Mouse (Mus musculus) CH12.LX (cell line): ENCODE results near the gene Iqub. TPM values are rescaled to one million over a fixed set of nuclear protein-coding genes. Genes with fewer than 3 reads are reported as not detected.
A peak's percentile ranks its signal among the peaks of the same experiment; 100 is the strongest.

ENCODE experiments used
- DNase-seq: peaks from one replicate; pipeline ENCODE4 v3.0.0-alpha.2; 2013; ENCODE audit errors: extremely low read depth
- H3K27ac ChIP-seq: 2 replicates; pipeline ENCODE4 v1.5.1; 2012; ENCODE audit warnings: low read depth, mild to moderate bottlenecking, control low read depth, moderate library complexity; ENCODE audit not compliant: insufficient read depth
- H3K27me3 ChIP-seq: replicated peaks from 2 replicates; pipeline ENCODE3; 2012; ENCODE audit warnings: inconsistent platforms
- H3K36me3 ChIP-seq, 2 experiments: replicated peaks in 1 of 2; 2 replicates each; pipeline versions ENCODE3 to v1.6.1; 2012; ENCODE audit warnings: inconsistent platforms in 1 of 2, low read length in 1 of 2, mild to moderate bottlenecking in 1 of 2, mixed read lengths in 1 of 2, moderate library complexity in 1 of 2; ENCODE audit not compliant: control insufficient read depth in 1 of 2, insufficient read depth in 1 of 2
- H3K4me1 ChIP-seq, 2 experiments: 2 replicates each; pipeline ENCODE4 v1.6.1; 2012; ENCODE audit warnings: inconsistent platforms in 1 of 2, moderate library complexity in 1 of 2; ENCODE audit not compliant: insufficient read depth in 2 of 2, control insufficient read depth in 1 of 2
- H3K4me2 ChIP-seq: 2 replicates; pipeline ENCODE4 v1.6.1; 2012; ENCODE audit warnings: low read depth, mild to moderate bottlenecking, control low read depth; ENCODE audit not compliant: poor library complexity, insufficient read depth, severe bottlenecking
- H3K4me3 ChIP-seq, 3 experiments: fragments of 150-350 bp in 1 of 3; sonication (generic) in 1 of 3; replicated peaks in 1 of 3; 2 replicates each; pipeline versions ENCODE3 to v1.5.1; 2011 to 2012; ENCODE audit warnings: low read depth in 2 of 3, low read length in 2 of 3, mild to moderate bottlenecking in 2 of 3, moderate library complexity in 2 of 3, control low read depth in 1 of 3, improper control_type of control experiment in 1 of 3, inconsistent platforms in 1 of 3, mixed read lengths in 1 of 3; ENCODE audit not compliant: poor library complexity in 1 of 3
- H3K79me2 ChIP-seq: replicated peaks from 2 replicates; pipeline ENCODE4 v1.6.1; 2012; ENCODE audit warnings: mild to moderate bottlenecking, moderate library complexity; ENCODE audit not compliant: control insufficient read depth, poor library complexity, insufficient read depth, severe bottlenecking; ENCODE audit errors: extremely low read depth
- H3K9ac ChIP-seq: 2 replicates; pipeline ENCODE4 v1.6.1; 2012; ENCODE audit warnings: low read depth, mild to moderate bottlenecking, control low read depth, moderate library complexity; ENCODE audit not compliant: insufficient read depth
- H3K9me3 ChIP-seq: replicated peaks from 2 replicates; pipeline ENCODE3; 2012; ENCODE audit warnings: low read length, inconsistent platforms, mixed read lengths
- CHD2 ChIP-seq: IDR thresholded peaks from 2 replicates; pipeline ENCODE4 v1.6.1; 2011; ENCODE audit warnings: low read length, improper control_type of control experiment
- CTCF ChIP-seq, 2 experiments: IDR thresholded peaks in 1 of 2; conservative IDR thresholded peaks in 1 of 2; 2 replicates each; pipeline ENCODE4 v1.5.1; 2011 to 2012; ENCODE audit warnings: low read depth in 2 of 2, low read length in 2 of 2, improper control_type of control experiment in 1 of 2, inconsistent platforms in 1 of 2, mild to moderate bottlenecking in 1 of 2, moderate library complexity in 1 of 2
- E2F4 ChIP-seq: IDR thresholded peaks from 2 replicates; pipeline ENCODE4 v1.6.1; 2011; ENCODE audit warnings: low read depth, low read length, improper control_type of control experiment; ENCODE audit not compliant: insufficient replicate concordance
- ETS1 ChIP-seq: conservative IDR thresholded peaks from 2 replicates; pipeline ENCODE4 v1.6.1; 2012; ENCODE audit warnings: low read depth, mild to moderate bottlenecking, inconsistent platforms, low read length, improper control_type of control experiment, moderate library complexity
- GABPA ChIP-seq: IDR thresholded peaks from 2 replicates; pipeline ENCODE4 v1.6.1; 2012; ENCODE audit warnings: low read depth, low read length, improper control_type of control experiment, inconsistent platforms; ENCODE audit not compliant: insufficient replicate concordance
- JUN ChIP-seq: IDR thresholded peaks from 2 replicates; pipeline ENCODE4 v1.6.1; 2011; ENCODE audit warnings: low read depth, mild to moderate bottlenecking, low read length, improper control_type of control experiment, moderate library complexity; ENCODE audit not compliant: insufficient read depth
- JUND ChIP-seq: conservative IDR thresholded peaks from 2 replicates; pipeline ENCODE4 v1.6.1; 2011; ENCODE audit warnings: low read depth, low read length, improper control_type of control experiment
- MAX ChIP-seq: IDR thresholded peaks from 2 replicates; pipeline ENCODE4 v1.6.1; 2011; ENCODE audit warnings: low read length, improper control_type of control experiment
- MXI1 ChIP-seq: IDR thresholded peaks from 2 replicates; pipeline ENCODE4 v1.6.1; 2011; ENCODE audit warnings: mild to moderate bottlenecking, low read depth, low read length, improper control_type of control experiment
- MYC ChIP-seq: IDR thresholded peaks from 2 replicates; pipeline ENCODE4 v1.6.1; 2011; ENCODE audit warnings: low read depth, mild to moderate bottlenecking, improper control_type of control experiment, low read length
- NRF1 ChIP-seq: IDR thresholded peaks from 2 replicates; pipeline ENCODE4 v1.6.1; 2014; ENCODE audit warnings: low read depth, mild to moderate bottlenecking, inconsistent platforms, low read length, improper control_type of control experiment, moderate library complexity
- RCOR1 ChIP-seq: conservative IDR thresholded peaks from 2 replicates; pipeline ENCODE4 v1.6.1; 2012; ENCODE audit warnings: low read depth, mild to moderate bottlenecking, inconsistent platforms, low read length, improper control_type of control experiment
- SMC3 ChIP-seq: IDR thresholded peaks from 2 replicates; pipeline ENCODE4 v1.6.1; 2011; ENCODE audit warnings: low read depth, low read length, improper control_type of control experiment
- TCF12 ChIP-seq: IDR thresholded peaks from 2 replicates; pipeline ENCODE4 v1.6.1; 2014; ENCODE audit warnings: low read depth, mild to moderate bottlenecking, inconsistent platforms, low read length, improper control_type of control experiment
- USF1 ChIP-seq: IDR thresholded peaks from 2 replicates; pipeline ENCODE4 v1.6.1; 2014; ENCODE audit warnings: low read depth, mild to moderate bottlenecking, inconsistent platforms, low read length, improper control_type of control experiment
- USF2 ChIP-seq: conservative IDR thresholded peaks from 2 replicates; pipeline ENCODE4 v1.6.1; 2011; ENCODE audit warnings: low read depth, low read length, improper control_type of control experiment
- ZC3H11A ChIP-seq: IDR thresholded peaks from 2 replicates; pipeline ENCODE4 v1.6.1; 2012; ENCODE audit warnings: low read depth, mild to moderate bottlenecking, inconsistent platforms, low read length, improper control_type of control experiment
- ZKSCAN1 ChIP-seq: IDR thresholded peaks from 2 replicates; pipeline ENCODE4 v1.6.1; 2012; ENCODE audit warnings: low read depth, inconsistent platforms, low read length, improper control_type of control experiment, borderline replicate concordance
- ZMIZ1 ChIP-seq: IDR thresholded peaks from 2 replicates; pipeline ENCODE4 v1.6.1; 2012; ENCODE audit warnings: low read depth, mild to moderate bottlenecking, inconsistent platforms, low read length, improper control_type of control experiment
- dilution Hi-C: fragments of 300-500 bp; cut with MboI; formaldehyde crosslinking; loops from 2 replicates; pipeline ENCODE4 v1.14.3; 2020; ENCODE audit warnings: low sequenced_read_pairs; ENCODE audit not compliant: extremely low pct_unique_long_range_greater_than_20kb, extremely low pct_ligation_motif_present
- in situ Hi-C: fragments of 300-500 bp; cut with MboI; formaldehyde crosslinking; loops from 3 replicates; pipeline ENCODE4 v1.14.3; 2019; ENCODE audit warnings: low sequenced_read_pairs, low pct_ligation_motif_present, low pct_unique_long_range_greater_than_20kb, mixed read lengths
- polyA plus RNA-seq: library from polyadenylated mRNA; unstranded; fragments of >175 nt; gene quantifications from 2 replicates; pipeline ENCODE4 v1.2.1, GENCODE M21; 2012; ENCODE audit warnings: low read depth; ENCODE audit not compliant: insufficient read length
- total RNA-seq, 2 experiments: library from RNA; depleted of rRNA; stranded (reverse); fragments of 300-350 nt in 1 of 2; fragments of >200 nt in 1 of 2; gene quantifications; 2 replicates each; pipeline ENCODE4 v1.2.3; 2012 to 2014

Iqub gene
- total and polyA plus RNA-seq, 3 experiments: not detected

- no peaks in the 10 kb centered on the region for H3K79me2 ChIP-seq
- no peak overlapping the region for H3K9ac ChIP-seq
- no peaks in the 10 kb centered on the region for H3K9me3 ChIP-seq
- no peak for TF ChIP-seq USF1
- TF ChIP-seq CTCF (conservative IDR thresholded peaks at IDR 0.05 in 1 of 2, IDR thresholded peaks at IDR 0.05 in 1 of 2; ENCODE audit: low read depth in 2 of 2, low read length in 2 of 2): peak in 1 of 2 experiments; percentile 13; a peak in 1 of 4 replicates
- H3K4me3 ChIP-seq: no peak overlapping the region
- H3K4me2 ChIP-seq: no peak overlapping the region
- H3K27me3 ChIP-seq: no peaks in the 10 kb centered on the region
- dilution Hi-C loops: no loop called here
- no peak overlapping the region for H3K27ac ChIP-seq
- no peaks in the 10 kb centered on the region for H3K4me1 ChIP-seq
- DNase-seq: no peak
- in situ Hi-C loops: no loop called here
- no peaks in the 10 kb centered on the region for H3K36me3 ChIP-seq
Measured at GRCm38 (mm10) chr6:24450241-24450640, 64.6 kb downstream of the Iqub start.

- Histone ChIP-seq H3K9me3 (no peaks in the 10 kb centered on the region), H3K4me3 (no peak overlapping the region), H3K4me2 (no peak overlapping the region)
- in situ Hi-C loops: no loop called here
- no peak for DNase-seq
- no peak for TF ChIP-seq ZC3H11A
- TF ChIP-seq SMC3: no peak
- TF ChIP-seq JUND: no peak
- TF ChIP-seq MXI1: no peak
- no peak for TF ChIP-seq E2F4
- TF ChIP-seq TCF12: no peak
- TF ChIP-seq NRF1: no peak
- no peak for TF ChIP-seq MAX
- no peak for TF ChIP-seq GABPA
- no peak for TF ChIP-seq CHD2
- TF ChIP-seq JUN: no peak
- TF ChIP-seq, all 38 proteins: peak for 0
- H3K27me3 ChIP-seq: no peaks in the 10 kb centered on the region
- dilution Hi-C loops: no loop called here
- H3K27ac ChIP-seq: no peak overlapping the region
- no peak overlapping the region for H3K9ac ChIP-seq
- no peaks in the 10 kb centered on the region for H3K79me2 ChIP-seq
- H3K4me1 ChIP-seq: no peaks in the 10 kb centered on the region
- H3K36me3 ChIP-seq: no peaks in the 10 kb centered on the region
Measured at GRCm38 (mm10) chr6:24416056-24416455, 98.8 kb downstream of the Iqub start.

- H3K4me3 ChIP-seq: no peak overlapping the region
- H3K36me3 ChIP-seq: no peaks in the 10 kb centered on the region
- H3K27me3 ChIP-seq: no peaks in the 10 kb centered on the region
- in situ Hi-C loops: no loop called here
- dilution Hi-C loops: no loop called here
- TF ChIP-seq ZMIZ1 (no peak), MYC (no peak), JUND (no peak), ETS1 (no peak), MXI1 (no peak), USF2 (no peak), RCOR1 (no peak), ZKSCAN1 (no peak)
- H3K27ac ChIP-seq: no peak overlapping the region
- H3K9ac ChIP-seq: no peak overlapping the region
- no peaks in the 10 kb centered on the region for H3K79me2 ChIP-seq
- H3K4me2 ChIP-seq: no peak overlapping the region
- H3K4me1 ChIP-seq: no peaks in the 10 kb centered on the region
- no peak for DNase-seq
- no peaks in the 10 kb centered on the region for H3K9me3 ChIP-seq
Measured at GRCm38 (mm10) chr6:24415500-24415899, 99.4 kb downstream of the Iqub start.
